Mouse (Mus musculus): ENCODE measurements around the gene Plekhg3.

Gene Plekhg3

DNA sequence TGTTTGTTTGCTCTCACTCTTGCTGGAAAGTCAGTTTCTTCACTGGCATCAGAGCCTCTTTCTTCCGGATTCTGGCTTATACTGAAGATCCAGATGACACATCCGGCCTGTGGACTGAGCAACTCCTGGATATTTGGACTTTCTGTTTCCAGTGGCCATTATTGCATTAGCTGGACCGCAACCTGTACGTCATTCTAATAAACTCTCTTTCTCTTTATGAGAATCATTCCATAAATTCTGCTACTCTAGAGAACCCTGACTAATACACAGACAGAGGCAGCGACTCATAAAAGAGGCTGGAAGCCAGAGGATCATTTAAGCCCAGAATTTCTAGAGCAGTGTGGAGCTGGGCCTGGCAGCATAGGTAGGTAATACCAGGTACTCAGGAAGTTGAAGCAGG, 1.9 kb upstream of the Plekhg3 start:
- no peak for DNase-seq

GRCm38 (mm10) chr12:76531986-76532925, 1.6 kb downstream of the Plekhg3 start:
- DNase-seq: no peak

- no peak for DNase-seq
Measured at GRCm38 (mm10) chr12:76532926-76533376, 2.3 kb downstream of the Plekhg3 start.

GRCm38 (mm10) chr12:76533377-76534222, 2.9 kb downstream of the Plekhg3 start:
- peak; percentile 66 for DNase-seq

DNA sequence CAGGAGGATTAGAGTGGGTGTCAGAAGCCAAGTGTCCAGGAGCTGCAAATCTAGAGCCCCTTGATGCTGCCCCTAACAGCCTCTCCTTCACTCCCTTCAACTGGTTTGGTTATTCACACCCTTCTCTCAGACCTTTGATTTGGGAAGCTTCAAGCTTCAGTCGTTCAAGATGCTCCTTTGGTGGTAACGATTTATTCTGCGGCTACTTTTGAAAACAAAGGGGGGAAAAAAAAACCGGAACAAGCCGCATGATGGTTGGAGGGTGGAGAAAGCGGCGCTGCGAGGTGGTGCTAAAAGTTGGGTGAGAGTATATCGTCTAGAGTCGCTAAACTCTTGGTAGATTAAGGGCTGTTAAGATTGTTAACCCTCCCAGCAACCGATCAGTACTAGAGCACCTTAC, 3.5 kb downstream of the Plekhg3 start:
- no peak for DNase-seq

DNA sequence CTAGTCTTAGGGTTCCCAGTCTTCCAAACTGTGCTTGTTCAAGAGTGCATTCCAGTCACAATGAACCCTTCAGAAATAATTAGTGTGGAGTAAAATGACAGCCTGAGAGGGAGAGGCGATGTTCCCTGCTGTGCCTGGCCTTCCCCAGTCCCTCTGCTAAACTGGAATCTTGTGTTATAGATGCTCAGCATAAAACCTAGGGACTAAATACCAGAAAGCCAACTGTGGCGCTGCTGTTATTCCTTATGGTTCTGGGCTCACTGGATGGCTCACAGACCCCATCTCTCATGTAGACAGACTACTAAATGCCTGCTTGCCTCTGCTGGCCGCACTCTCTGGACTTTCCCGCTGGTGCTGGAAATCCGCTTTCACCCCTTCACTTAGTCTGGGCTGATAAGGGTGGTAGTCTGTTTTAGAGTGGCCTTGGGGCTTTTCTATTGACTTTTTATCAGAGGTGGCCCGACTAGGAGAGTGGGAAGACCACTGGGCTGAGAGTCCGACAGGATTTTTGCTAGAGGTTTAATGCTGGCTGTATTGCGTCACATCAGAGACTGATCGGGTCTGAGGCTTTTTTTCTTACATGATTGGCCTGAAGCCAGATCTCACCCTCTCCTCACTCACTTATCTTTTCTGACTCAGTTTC, 4.1 kb downstream of the Plekhg3 start:
- no peak for DNase-seq

GRCm38 (mm10) chr12:76535471-76535900, 4.8 kb downstream of the Plekhg3 start:
- DNase-seq: no peak

DNA sequence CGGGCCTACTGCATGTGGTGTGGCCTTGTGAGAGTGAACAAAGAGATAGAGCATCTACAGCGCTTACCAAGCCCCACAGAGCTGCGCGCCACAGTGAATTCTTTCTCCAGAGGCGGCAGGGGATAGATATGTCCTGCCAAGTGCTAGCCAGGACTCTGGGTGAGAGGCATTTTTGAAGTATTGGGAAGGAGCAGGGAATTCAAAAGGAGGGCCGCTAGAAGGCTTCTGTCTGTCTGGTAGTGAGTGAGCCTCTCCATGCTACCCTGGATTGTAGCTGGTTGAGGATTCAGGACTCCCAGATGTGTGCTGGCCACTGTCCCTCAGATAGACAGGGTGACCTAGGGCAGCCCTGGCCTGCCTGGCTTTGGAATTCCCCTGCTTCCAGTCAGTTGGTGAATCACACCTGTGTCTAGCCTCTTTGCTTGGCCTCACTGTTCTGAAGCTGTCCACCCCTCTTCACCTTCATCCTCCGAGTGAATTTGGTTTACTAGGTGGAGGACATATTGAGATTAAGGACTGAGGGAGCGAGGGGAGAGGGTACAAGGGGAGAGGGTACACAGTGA, 6.0 kb downstream of the Plekhg3 start:
- DNase-seq: no peak

DNA sequence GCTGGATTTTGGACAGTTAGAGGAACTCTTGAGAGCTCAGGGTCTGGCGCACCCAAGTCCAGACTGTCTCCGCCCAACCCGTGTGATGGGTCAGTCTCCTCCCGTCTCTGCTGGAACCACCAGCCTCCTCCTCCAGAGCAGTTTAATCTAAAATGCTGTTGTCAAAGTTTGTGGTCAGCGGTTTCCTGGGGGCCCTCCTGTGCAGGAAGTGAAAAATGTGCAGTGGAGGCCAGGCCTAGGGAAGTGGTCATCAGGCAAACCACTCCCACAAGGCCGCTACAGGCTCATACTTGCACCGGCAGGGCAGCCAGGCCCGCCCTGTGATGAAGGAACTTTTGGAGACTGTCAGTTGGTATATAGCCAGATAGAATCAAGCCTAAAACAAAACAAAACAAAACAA, 6.7 kb downstream of the Plekhg3 start:
- DNase-seq: no peak

DNA sequence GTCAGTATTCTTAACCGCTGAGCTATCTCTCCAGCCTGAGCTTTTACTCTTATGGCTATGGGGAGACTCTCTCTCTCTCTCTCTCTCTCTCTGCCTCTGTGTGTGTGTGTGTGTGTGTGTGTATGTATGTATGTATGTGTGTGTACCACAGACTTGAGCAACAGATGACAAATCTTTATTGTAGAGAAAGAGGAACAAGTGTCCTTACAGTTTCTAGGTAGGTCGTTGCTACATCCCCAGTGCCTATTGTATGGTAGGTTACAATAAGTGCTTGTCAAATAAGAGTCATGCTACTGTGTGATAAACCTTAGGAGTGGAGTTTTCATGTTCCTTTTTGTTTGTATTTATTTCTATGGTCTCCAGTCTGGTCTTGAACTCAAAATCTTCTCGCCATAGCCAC, 9.5 kb downstream of the Plekhg3 start:
- no peak for DNase-seq

GRCm38 (mm10) chr12:76540701-76541221, 10.1 kb downstream of the Plekhg3 start:
- no peak for DNase-seq

DNA sequence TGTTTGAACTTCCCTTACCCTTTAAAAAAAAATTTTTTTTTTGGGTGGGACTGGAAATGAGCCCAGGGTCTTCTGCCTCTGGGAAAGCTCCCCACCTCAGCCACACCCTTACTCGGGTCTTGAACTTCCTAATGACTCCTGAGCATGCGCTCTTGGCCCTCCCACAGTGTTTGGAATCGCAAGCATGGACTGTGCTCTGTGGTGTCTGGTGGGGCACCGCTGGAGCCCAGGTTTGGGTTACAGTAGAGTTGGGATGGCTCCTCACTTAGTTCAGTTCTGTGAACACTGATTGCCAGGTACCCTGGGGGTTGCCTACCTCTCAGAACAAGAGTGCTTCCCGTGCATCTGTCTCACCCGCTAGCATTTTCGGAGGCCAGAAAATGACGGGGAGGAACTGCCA, 10.8 kb downstream of the Plekhg3 start:
- DNase-seq: no peak

GRCm38 (mm10) chr12:76541879-76542278, 11.2 kb downstream of the Plekhg3 start:
- DNase-seq: no peak

DNA sequence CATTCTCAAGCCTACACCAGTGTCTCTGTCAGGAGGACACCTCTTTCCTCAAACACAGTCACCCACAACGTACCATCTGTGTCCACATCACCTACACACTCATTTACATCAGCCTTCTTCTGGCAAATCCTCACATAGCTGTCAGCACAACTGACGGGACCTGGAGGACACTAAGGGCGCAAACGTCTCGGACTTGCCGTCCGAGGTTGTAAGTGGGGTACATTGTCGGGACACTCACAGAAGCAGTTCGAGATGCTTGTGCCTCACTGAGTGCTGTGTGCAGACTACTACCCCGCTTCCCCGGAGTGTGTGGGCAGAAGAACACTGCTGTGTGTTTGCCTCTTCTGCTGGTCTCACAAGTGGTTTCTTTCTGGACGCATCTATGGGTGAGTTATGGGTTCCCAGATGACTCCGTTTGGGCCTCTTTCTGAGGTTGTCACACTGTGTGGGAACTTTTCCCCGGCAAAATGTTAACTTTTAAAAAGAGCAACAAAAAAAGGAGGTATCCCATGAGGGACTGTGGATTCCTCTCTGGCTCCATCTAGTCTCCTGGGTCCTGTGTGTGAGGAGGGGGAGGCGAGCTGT, 15.2 kb downstream of the Plekhg3 start:
- DNase-seq: no peak

- DNase-seq: no peak
Measured at GRCm38 (mm10) chr12:76546383-76547276, 15.9 kb downstream of the Plekhg3 start.

- DNase-seq: no peak
Measured at GRCm38 (mm10) chr12:76547409-76548081, 16.9 kb downstream of the Plekhg3 start.

DNA sequence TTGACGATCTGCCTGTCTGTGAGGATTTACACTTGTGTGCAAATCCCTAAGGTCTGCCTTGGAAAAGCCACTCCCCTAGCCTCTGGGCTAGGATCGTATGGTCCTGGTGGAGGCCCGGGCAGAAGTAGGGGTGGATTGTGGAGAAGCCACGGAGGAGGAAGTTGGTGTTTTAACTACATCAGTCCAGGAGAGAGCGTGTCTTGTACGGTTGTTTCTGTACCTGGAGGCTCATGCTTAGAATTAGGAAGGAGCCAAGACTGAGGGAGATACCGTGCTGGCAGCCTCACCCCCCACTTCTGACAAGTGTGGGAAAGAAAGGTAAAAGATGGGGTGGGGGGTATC, 17.4 kb downstream of the Plekhg3 start:
- no peak for DNase-seq

DNA sequence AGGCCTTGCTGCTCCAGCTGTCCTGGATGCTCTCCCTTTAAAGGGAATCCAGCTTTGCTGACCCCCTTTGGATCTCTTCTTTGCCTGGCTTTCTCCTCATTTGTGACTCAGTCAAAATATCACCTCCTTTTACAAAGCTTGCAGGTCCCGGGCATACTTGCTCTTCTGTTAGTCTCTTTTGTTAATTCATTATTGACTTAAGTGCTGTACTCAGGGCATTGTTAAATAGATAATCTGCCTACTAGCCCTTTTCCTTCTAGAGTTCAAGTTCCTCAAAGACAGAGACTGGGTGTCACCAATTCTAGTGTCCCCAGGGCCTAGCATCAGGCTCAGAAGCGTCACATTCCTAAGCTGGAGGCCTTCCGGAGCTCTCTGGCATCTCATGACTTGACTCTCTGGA, 18.5 kb downstream of the Plekhg3 start:
- no peak for DNase-seq

DNA sequence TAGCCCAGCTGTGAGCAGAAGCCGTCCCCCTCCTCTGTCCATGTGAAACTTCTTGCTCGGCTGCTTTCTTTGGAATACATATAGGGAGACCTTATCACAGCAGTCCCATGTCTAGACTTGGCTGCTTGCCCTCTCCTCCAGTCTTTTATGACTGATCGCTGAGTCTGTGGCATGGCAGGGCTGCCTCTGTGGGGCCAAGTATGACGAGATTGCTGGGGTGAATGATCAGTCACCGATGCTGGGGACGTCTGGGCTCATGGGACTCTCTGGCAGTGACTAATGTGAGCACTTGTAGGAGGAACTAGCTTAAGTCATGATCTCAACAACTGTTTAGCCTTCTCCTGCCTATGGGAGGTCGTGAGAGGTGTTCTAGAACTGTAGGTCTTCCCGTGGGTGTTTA, 21.6 kb downstream of the Plekhg3 start:
- DNase-seq: no peak

GRCm38 (mm10) chr12:76552958-76553357, 22.3 kb downstream of the Plekhg3 start:
- DNase-seq: no peak

DNA sequence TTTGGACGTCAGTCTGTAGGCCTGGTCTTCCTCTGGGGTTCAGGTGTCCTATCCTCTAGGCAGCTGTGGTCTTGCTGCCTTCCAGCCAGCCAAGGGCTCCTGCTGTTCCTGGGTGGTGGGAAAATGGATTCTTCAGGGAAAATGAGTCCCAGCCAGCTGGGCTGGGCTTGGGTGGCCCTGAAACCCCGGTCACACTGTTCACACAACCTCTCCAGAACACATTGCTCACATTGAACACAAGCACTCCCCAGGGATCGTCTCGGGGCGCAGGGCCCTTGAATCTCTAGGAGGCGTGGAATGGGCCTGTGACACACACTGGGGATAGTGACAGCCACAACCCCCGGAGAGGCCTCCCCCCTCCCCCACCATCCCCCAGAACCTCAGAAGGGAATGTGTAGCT, 23.2 kb downstream of the Plekhg3 start:
- no peak for DNase-seq

All from cerebellum, adult 11 months (tissue).